Mouse (Mus musculus) olfactory bulb, adult 2 months (tissue): ENCODE data around the gene Btg2. TPM values are rescaled to one million over a fixed set of nuclear protein-coding genes. Genes with fewer than 3 reads are reported as not detected.

Experiments
- H3K27ac ChIP-seq: fragments of 200-500 bp; 2 replicates; pipeline ENCODE4 v1.5.1; 2012; ENCODE audit warnings: low read depth, low read length; ENCODE audit not compliant: insufficient read depth
- H3K4me1 ChIP-seq: fragments of 200-500 bp; 2 replicates; pipeline ENCODE4 v1.6.1; 2012; ENCODE audit warnings: low read length; ENCODE audit not compliant: control insufficient read depth, insufficient read depth
- H3K4me3 ChIP-seq: fragments of 200-500 bp; 2 replicates; pipeline ENCODE4 v1.5.1; 2012; ENCODE audit warnings: mild to moderate bottlenecking, low read depth, low read length, moderate library complexity; ENCODE audit not compliant: insufficient read depth
- CTCF ChIP-seq: fragments of 200-500 bp; IDR thresholded peaks from 2 replicates; pipeline ENCODE4 v1.5.1; 2012; ENCODE audit warnings: low read depth, mild to moderate bottlenecking, low read length, moderate library complexity; ENCODE audit not compliant: insufficient read depth
- POLR2A ChIP-seq: fragments of 200-500 bp; IDR thresholded peaks from 2 replicates; pipeline ENCODE4 v1.6.1; 2012; ENCODE audit warnings: mild to moderate bottlenecking, low read depth, low read length, moderate library complexity; ENCODE audit not compliant: insufficient read depth
- WGBS: fragments of 180-500 bp; shearing (Covaris S2); methylation state at CpG from one replicate; pipeline ENCODE4 v1.1.7; 2018; 5-methylcytosine and 5-hydroxymethylcytosine counted together
- polyA plus RNA-seq: library from polyadenylated mRNA; stranded (reverse); fragments of >200 nt; gene quantifications from 2 replicates; pipeline ENCODE4 v1.2.4, GENCODE M21; 2012; ENCODE audit warnings: low replicate concordance; ENCODE audit not compliant: missing spikeins, insufficient read depth, insufficient read length

Gene Btg2
- polyA plus RNA-seq, 1 experiment = 111 TPM

DNA sequence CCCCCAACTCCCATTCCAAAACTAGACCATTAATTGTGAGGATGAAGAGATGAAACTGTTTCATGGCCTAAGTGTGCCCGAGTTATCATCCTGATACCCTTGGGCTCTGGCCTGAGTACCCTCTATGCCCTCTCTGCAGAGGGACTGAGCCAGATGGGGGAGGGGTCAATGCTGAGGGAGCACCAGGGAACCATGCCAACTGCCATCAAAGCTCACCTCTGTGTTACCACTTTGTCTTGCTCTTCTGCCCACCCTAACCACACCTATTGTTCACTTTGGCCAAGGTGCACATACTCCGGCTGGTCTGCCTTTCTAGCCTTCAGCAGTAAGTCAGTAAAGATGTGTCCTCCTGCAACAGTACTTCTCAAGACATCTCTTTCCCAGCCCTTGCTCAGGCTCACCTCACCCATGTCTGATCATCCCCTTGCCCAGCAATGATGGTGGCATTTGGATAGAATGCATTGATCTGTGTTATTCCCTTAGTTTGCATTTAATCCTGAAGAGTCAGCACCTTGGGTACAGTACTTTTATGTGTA lies 14.6 kb downstream of the Btg2 start:
- WGBS = 87% methylated on average over 2 of the region's 2 CpGs
- H3K4me1 ChIP-seq = peaks cover 40% of the 10 kb centered on the region
- no peak overlapping the region for H3K4me3 ChIP-seq
- no peak for TF ChIP-seq POLR2A
- TF ChIP-seq CTCF = no peak
- H3K27ac ChIP-seq = peak overlapping the region; percentile 76; the same call in 1 of the 2 replicates

DNA sequence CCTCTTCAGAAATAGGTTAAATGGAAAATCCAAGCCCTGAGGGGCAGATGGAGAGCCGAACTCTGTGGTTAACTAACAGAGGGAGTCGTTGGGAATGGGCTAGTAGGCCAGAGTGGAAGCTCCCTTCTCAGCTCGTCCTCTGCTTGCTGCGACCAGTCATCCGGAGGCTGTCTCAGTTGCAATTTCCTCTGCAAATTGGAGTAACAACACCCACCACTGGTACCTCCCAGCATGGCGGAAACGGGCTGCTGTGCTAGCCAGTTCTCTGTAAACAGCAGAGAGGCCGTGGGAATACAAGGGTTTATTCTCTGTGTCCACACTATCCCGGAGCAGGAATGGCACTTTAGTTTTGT lies 15.2 kb downstream of the Btg2 start:
- Histone ChIP-seq H3K4me1 (peaks cover 40% of the 10 kb centered on the region), H3K27ac (peak overlapping the region; percentile 76), H3K4me3 (no peak overlapping the region)
- TF ChIP-seq CTCF (no peak), POLR2A (no peak)
- 17% methylated on average over 9 of the region's 9 CpGs for WGBS

GRCm38 (mm10) chr1:134063086-134063772 lies 15.7 kb downstream of the Btg2 start:
- TF ChIP-seq CTCF = no peak
- TF ChIP-seq POLR2A = no peak
- Histone ChIP-seq H3K27ac (peak overlapping the region; percentile 82), H3K4me3 (no peak overlapping the region; the same call in 1 of the 2 replicates), H3K4me1 (peaks cover 40% of the 10 kb centered on the region)
- 20% methylated on average over 33 of the region's 33 CpGs for whole genome bisulfite sequencing

DNA sequence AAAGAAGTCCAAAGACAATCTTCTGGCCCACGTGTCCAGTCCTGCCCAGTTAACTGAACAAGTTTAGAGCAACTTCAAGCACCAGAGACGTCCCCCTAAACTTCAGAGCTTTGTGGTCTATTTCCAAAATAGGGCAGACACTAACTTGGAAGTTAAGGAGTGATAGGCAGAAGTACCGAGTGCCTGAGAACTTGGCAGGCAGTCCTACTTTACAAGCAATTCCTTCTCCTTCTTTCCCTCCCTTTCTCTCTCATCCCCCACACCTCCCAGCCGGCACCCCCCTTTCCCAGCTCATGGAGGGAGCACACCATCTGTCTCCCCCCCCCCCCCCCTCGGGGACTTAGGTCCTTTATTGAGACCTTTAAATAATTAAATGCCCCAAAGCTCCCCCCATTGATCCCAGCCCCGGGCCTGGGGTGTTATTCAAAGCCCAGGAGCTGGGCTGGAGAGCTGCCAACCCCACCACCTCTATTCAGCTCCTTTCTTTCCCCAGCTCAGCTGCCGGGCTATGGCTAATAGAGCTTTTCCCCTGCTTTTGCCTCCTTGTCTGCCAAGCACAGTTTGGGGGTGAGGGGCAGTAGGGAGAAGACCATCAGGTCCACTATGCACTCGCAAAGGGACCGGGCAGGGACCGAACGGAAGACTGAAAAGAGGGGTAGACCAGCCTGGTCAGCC lies 16.4 kb downstream of the Btg2 start:
- peaks cover 40% of the 10 kb centered on the region for H3K4me1 ChIP-seq

DNA sequence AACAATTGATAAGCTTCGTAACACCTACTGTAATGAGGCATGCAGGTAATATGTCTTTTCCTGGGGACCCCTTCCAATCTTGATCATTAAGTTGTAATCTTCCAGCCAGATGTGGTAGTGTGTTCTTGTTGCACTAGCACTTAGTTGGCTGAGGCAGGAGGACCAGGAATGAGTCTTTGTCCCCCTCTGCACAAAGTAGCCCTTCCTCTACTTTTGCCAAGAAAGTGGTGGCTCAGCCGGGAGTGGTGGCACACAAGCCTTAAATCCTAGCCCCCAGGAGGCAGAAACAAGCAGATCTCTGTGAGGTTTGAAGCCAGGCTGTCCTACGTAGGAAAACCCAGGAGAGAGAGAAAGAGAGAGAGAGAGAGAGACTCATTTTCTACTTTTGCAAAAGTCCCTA lies 17.0 kb downstream of the Btg2 start:
- no peak for TF ChIP-seq POLR2A
- no peak for TF ChIP-seq CTCF
- no peak overlapping the region for H3K4me3 ChIP-seq
- 83% methylated on average over 3 of the region's 3 CpGs for WGBS
- H3K27ac ChIP-seq = no peak overlapping the region
- H3K4me1 ChIP-seq = peaks cover 35% of the 10 kb centered on the region

More for the DNA sequence above, 16.4 kb downstream of the Btg2 start:
- H3K27ac ChIP-seq = peak overlapping the region; percentile 82
- H3K4me3 ChIP-seq = no peak overlapping the region; the same call in 1 of the 2 replicates
- no peak for TF ChIP-seq POLR2A
- TF ChIP-seq CTCF = no peak
- WGBS = 30% methylated on average over 11 of the region's 11 CpGs

DNA sequence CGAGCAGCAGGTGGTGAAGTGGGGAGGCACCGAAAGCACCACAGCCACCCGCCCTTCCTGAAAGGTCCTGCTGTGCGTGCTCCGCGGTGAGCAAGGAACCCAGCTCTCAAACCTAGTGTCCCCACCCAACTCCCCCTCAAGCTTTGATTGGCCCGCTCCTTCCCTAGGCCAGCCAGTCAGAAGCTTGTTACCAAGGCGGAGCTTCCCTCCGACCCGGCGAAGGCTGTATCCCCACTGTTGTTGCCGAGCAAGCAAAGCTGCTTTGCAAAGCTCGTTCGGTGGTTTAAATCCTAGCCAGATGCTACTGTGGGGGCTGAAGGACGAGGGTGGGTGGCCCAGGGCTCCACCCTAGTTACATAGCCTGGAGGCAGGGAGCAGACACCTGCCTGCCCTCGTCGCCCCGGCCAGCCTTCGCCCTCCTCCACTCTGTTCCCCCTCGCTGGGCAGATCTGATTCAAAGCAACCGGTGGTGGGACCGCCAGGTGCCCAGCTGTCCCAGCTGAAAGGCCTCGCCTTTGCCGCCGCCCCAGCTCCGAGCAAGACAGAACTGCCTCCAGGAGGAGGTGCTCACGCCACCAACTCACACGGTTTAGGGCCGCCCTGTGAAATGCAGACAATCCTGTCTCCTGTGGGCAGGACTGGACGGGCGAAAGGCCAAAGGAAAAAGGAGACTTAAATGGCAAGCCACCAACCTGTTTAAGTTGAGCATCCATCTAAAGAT lies 17.9 kb downstream of the Btg2 start:
- H3K4me3 ChIP-seq = peak overlapping the region; percentile 46
- 4% methylated on average over 31 of the region's 31 CpGs for WGBS
- peaks cover 34% of the 10 kb centered on the region for H3K4me1 ChIP-seq
- H3K27ac ChIP-seq = peak overlapping the region; percentile 99
- TF ChIP-seq CTCF = 0 out of 2 replicates have a peak, but pooled peaks have one; percentile 23
- peak; percentile 39 for TF ChIP-seq POLR2A

DNA sequence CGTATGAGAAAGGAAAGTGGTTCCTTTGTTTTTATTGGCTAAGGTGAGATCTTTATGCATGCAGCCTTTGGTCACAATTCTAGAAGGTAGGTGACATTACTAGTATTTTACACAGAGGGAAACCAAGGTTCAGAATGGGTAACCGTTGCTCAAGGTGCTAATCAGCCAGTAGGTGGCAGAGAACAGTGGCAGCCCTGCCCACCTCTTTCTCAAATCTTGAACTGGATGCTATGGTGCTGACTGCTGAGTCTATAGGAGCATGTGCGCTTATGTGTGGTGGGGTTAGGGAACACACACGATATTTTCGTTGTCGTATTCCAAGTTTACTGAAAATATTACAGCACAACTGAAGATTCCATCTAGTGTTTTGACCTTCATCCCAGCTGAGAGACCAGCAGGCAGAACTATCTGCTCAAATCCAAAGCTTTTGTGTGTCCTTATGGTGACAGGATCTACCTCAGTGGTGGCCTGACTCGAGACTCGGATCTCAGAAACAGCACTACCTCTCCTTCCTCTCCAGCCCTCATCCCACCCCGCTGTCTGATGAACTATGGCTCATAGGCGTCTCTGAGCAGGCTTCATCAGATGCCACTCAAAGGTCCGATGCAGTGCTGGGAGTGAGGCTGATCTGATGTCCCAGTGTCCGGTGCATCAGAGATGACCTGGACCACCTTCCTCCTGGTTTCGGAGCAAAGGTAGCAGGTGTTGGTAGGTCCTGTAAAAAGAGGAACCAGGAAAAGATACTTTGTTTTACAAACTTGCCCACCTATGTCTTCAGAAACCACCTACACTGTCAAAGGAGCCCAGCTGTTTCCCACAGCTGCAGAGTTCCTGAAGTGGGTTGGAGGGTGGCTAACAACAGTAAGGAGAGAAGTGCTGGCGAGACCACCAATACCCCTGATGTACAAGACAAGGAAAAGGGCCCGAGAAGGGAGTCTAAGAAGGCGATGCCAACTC lies 18.9 kb downstream of the Btg2 start:
- WGBS = 62% methylated on average over 16 of the region's 16 CpGs
- Histone ChIP-seq H3K4me3 (peak overlapping the region; percentile 32), H3K4me1 (peaks cover 34% of the 10 kb centered on the region), H3K27ac (peak overlapping the region; percentile 79)
- no peak for TF ChIP-seq CTCF
- TF ChIP-seq POLR2A = no peak

GRCm38 (mm10) chr1:134058870-134059269 lies 20.1 kb downstream of the Btg2 start:
- Histone ChIP-seq H3K4me1 (peaks cover 32% of the 10 kb centered on the region), H3K4me3 (no peak overlapping the region), H3K27ac (no peak overlapping the region)
- 75% methylated on average over 6 of the region's 6 CpGs for WGBS
- TF ChIP-seq POLR2A (no peak), CTCF (no peak)
